In the genomic region with DNA sequence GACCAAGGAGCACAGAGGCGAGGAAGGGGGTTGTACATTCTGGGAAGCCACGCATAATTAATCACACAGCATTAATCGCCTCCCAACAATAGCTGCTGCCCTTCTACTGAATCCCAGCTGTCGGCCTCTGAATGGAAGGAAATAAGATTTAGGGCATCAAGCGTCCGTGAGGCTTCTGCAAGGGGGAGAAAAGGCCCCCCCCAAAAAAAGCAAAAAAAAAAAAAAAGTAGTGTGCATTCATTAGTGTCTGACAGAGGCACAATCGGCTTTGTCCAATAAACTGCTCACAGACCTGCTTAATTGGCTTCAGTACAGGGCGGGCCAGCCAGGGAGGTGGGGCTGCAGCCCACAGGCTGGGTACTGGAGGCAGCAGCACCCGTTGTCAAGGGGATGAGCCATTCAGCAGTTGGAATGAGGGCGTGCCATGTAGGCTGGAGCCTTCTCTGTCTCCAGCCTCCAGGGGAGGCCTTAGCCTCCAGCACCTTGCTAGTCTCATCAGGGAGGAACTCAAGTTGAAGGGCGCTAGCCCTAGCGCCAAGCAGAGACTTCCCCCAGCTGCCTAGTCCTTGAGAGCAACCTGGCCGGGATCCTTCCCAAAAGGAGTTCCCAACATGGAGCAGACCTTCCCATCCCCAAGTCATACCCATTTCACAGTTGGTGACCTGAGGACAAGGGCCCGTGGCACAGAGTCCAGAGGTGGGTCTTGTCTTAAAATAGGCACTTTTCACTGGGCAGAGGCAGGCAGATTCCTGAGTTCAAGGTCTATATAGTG, we compare ENCODE assay signal across 8 mouse cellular contexts. TPM values are rescaled to one million over a fixed set of nuclear protein-coding genes. Genes with fewer than 3 reads are reported as not detected.
DNase-seq lines count a peak whose midpoint lies in the region; ATAC-seq lines count a peak whose summit lies in the region.

No protein-coding gene starts in this region.

- H3K36me3 ChIP-seq in forebrain, embryonic 15.5 days, result no peaks in the 10 kb centered on the region
- H3K36me3 ChIP-seq in lung, embryonic 16.5 days (ENCODE audit: control insufficient read depth, insufficient read depth, low read length), result 0 out of 2 replicates have a peak, but pooled peaks cover 2% of the 10 kb centered on the region

- peak overlapping the region; percentile 64 for H3K4me3 ChIP-seq in forebrain, embryonic 15.5 days
- H3K4me3 ChIP-seq in lung, embryonic 16.5 days (ENCODE audit: low read length), result peak overlapping the region; percentile 91

- H3K9me3 ChIP-seq in forebrain, embryonic 15.5 days, result no peaks in the 10 kb centered on the region
- H3K9me3 ChIP-seq in lung, embryonic 16.5 days (ENCODE audit: control insufficient read depth, low read length), result no peaks in the 10 kb centered on the region

- H3K9ac ChIP-seq in forebrain, embryonic 15.5 days (replicated peaks), result 0 out of 2 replicates have a peak overlapping the region, but pooled peaks have one; percentile 14
- peak overlapping the region; percentile 29; the same call in 1 of the 2 replicates for H3K9ac ChIP-seq in lung, embryonic 16.5 days (ENCODE audit: low read length)

- H3K4me2 ChIP-seq in forebrain, embryonic 15.5 days (replicated peaks), result peak overlapping the region; percentile 91
- peak overlapping the region; percentile 74 for H3K4me2 ChIP-seq in lung, embryonic 16.5 days (ENCODE audit: low read depth, low read length)

- peak; percentile 22 for DNase-seq in cerebellum, adult 11-12 months
- DNase-seq in cerebellum, postnatal 25 days, result no peak
- DNase-seq in ES-CJ7 (ENCODE audit: low read depth, low spot score), result peak; percentile 89
- peak; percentile 74 for DNase-seq in kidney, postnatal 10 days
- DNase-seq in right cerebral cortex, postnatal 10 days (ENCODE audit: low spot score in 2 of 2), result peak; percentile 85 to 91
- no peak for DNase-seq in adrenal gland, adult 2 months

- peaks cover 90% of the 10 kb centered on the region for H3K4me1 ChIP-seq in forebrain, embryonic 15.5 days
- H3K4me1 ChIP-seq in lung, embryonic 16.5 days (replicated peaks; ENCODE audit: control insufficient read depth, insufficient read depth, low read length), result peaks cover 76% of the 10 kb centered on the region

- H3K27me3 ChIP-seq in forebrain, embryonic 15.5 days, result 0 out of 2 replicates have a peak, but pooled peaks cover 8% of the 10 kb centered on the region
- no peaks in the 10 kb centered on the region for H3K27me3 ChIP-seq in lung, embryonic 16.5 days (ENCODE audit: control insufficient read depth, insufficient read depth, low read depth, low read length)

- peak overlapping the region; percentile 96 for H3K27ac ChIP-seq in forebrain, embryonic 15.5 days (replicated peaks)
- peak overlapping the region; percentile 69 for H3K27ac ChIP-seq in lung, embryonic 16.5 days (ENCODE audit: low read length)

- 4% methylated on average over 14 of the region's 14 CpGs for WGBS in forebrain, embryonic 15.5 days
- 26% methylated on average over 14 of the region's 14 CpGs for WGBS in lung, embryonic 16.5 days

- ATAC-seq in forebrain, embryonic 15.5 days (replicated peaks), result peak; percentile 85
- peak; percentile 18 for ATAC-seq in lung, embryonic 16.5 days (ENCODE audit: low read depth)

RNA-seq across cellular contexts. Expression of a gene that starts 15.7 kb away (rescaled TPM):
- polyA plus RNA-seq in forebrain, embryonic 15.5 days (2015; fragmentation: Nextera tagmentation; extraction: Ambion mirVana), result 22.6 and 26.1 TPM in 2 replicates
- 20.5 and 22.0 TPM in 2 replicates for polyA plus RNA-seq in lung, embryonic 16.5 days (2015; fragmentation: Nextera tagmentation; extraction: Ambion mirVana)
- total RNA-seq in adrenal gland, adult 2 months (2021), result 10 to 100 TPM; 17.6 to 21.1 TPM
- 37.1 and 49.2 TPM in 2 replicates for polyA plus RNA-seq in adrenal gland, adult 2 months (2012; rRNA removed)

RNA-seq across cellular contexts. Expression of a gene that starts 55.8 kb away (rescaled TPM):
- 18.3 and 19.8 TPM in 2 replicates for polyA plus RNA-seq in forebrain, embryonic 15.5 days (2015; fragmentation: Nextera tagmentation; extraction: Ambion mirVana)
- 21.8 and 23.2 TPM in 2 replicates for polyA plus RNA-seq in lung, embryonic 16.5 days (2015; fragmentation: Nextera tagmentation; extraction: Ambion mirVana)
- 10 to 100 TPM; 46.4 to 70.8 TPM for total RNA-seq in adrenal gland, adult 2 months (2021)
- polyA plus RNA-seq in adrenal gland, adult 2 months (2012; rRNA removed), result 70.1 and 84.9 TPM in 2 replicates

Comparison
In these comparisons a context has a peak if more than half of its experiments do, and no peak if none do; other contexts are left out.
1. DNase-seq: peak in cerebellum, adult 11-12 months (single experiment), ES-CJ7 (single experiment), kidney, postnatal 10 days (single experiment) and right cerebral cortex, postnatal 10 days (2 of 2); none in cerebellum, postnatal 25 days (0 of 2) and adrenal gland, adult 2 months (single experiment).